Mouse (Mus musculus) E14TG2a.4 (cell line): Measurements from ENCODE around the gene Fibcd1.

Experiments
- CTCF ChIP-seq: conservative IDR thresholded peaks from 2 replicates; pipeline ENCODE4 v1.5.1; 2014; ENCODE audit warnings: low read length
- NANOG ChIP-seq: IDR thresholded peaks from 2 replicates; pipeline ENCODE4 v1.6.1; 2014; ENCODE audit warnings: borderline replicate concordance, low read length, mixed read lengths
- POU5F1 ChIP-seq: IDR thresholded peaks from 2 replicates; pipeline ENCODE4 v1.6.1; 2014; ENCODE audit warnings: low read length, borderline replicate concordance

- 0 out of 2 replicates have a peak, but pooled peaks have one; percentile 10 for TF ChIP-seq POU5F1
- no peak for TF ChIP-seq CTCF
- peak; percentile 6; the same call in 1 of the 2 replicates for TF ChIP-seq NANOG
These were observed 66.5 kb downstream of the Fibcd1 start for GRCm38 (mm10) chr2:31779258-31779657.
